Comparison of ENCODE assay signal across 13 mouse cellular contexts in the genomic region with DNA sequence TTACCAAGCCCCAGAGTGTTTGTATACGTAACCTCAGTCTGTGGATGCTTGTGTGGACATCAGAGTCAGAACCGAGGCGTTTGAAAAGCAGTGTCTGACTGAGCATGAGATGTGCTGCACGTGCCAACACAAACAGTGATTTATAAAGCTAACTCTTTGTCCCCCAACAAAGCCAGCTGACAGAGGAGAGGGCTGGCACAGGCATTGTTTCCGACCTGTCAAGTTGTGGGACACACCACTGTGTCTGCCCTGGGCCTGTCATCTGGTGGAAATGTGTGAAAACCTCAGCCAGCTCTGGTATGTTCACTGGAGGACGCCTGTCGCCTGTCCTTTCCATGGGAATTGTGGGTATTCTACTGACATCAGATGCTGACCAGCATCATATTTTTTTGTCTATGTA.
"Had no signal": no experiment of that assay in that cellular context is flagged by ENCODE, and none has a peak within 500 bp of the region (broad histone marks: within the 10 kb centered on the region; RNA-seq: fewer than 3 reads in every experiment).

No protein-coding gene starts in this region.

- DNase-seq: kidney, adult 8-10 months; kidney, postnatal 25 days; liver; liver, embryonic 13.5 days; liver, postnatal 0 days; right cerebral cortex, postnatal 4 days; spleen, adult 18-20 months; thymus, adult 18-20 months; thymus, postnatal 14 days had no signal

- H3K9me3 ChIP-seq: limb, embryonic 12.5 days; liver, embryonic 13.5 days; midbrain, embryonic 15.5 days; neural tube, embryonic 12.5 days had no signal

- H3K4me2 ChIP-seq: limb, embryonic 12.5 days; liver, embryonic 13.5 days; midbrain, embryonic 15.5 days; neural tube, embryonic 12.5 days had no signal

- H3K4me1 ChIP-seq: liver, embryonic 13.5 days had no signal

- H3K9ac ChIP-seq: limb, embryonic 12.5 days; liver, embryonic 13.5 days; liver, postnatal 0 days; midbrain, embryonic 15.5 days; neural tube, embryonic 12.5 days had no signal

- H3K27ac ChIP-seq: limb, embryonic 12.5 days; liver, embryonic 13.5 days; midbrain, embryonic 15.5 days; neural tube, embryonic 12.5 days had no signal

- H3K27me3 ChIP-seq: liver, embryonic 13.5 days; midbrain, embryonic 15.5 days; neural tube, embryonic 12.5 days had no signal

- H3K4me3 ChIP-seq: limb, embryonic 12.5 days; liver, embryonic 13.5 days; midbrain, embryonic 15.5 days; neural tube, embryonic 12.5 days had no signal

- H3K36me3 ChIP-seq: limb, embryonic 12.5 days; liver, embryonic 13.5 days; midbrain, embryonic 15.5 days; neural tube, embryonic 12.5 days had no signal

- ATAC-seq: intestine, postnatal 0 days; liver, postnatal 0 days; midbrain, embryonic 15.5 days had no signal
